Mouse (Mus musculus): ENCODE measurements at regions not wholly inside any gene's neighbourhood (a gene's known extent, or its start where the extent isn't known, plus 50 kb on each side); places are given as distances from the start of the nearest gene placed in this dataset.
"Not testable (repeated sequence)": the region's sequence is repeated elsewhere in the genome, so short reads cannot be mapped to it uniquely, and the experiment has no call there.

DNA sequence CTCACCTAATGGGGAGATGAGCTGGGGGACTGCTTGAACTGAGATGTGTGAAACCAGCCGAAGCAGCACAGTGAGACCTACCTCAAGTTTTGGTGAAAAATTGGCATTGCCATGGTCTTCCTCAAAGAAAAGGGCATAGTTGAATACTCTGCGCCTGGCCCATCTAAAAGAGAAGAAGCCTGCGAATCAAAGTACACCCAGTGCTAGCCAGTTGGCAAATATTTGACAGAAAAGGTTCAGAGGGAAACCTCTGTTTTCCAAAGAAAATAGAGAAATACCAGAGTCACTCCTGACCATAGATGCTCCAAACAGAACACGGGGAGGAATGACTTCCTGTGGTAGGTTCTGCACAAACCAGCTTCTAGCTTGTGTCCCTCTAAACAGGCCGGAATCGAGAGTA is 144.5 kb upstream of the Tbl1xr1 start:
- no peak for ATAC-seq (ENCODE audit: low FRiP score)
- Histone ChIP-seq H3K9ac (no peak overlapping the region), H3K36me3 (no peaks in the 10 kb centered on the region), H3K27ac (no peak overlapping the region), H3K9me3 (replicated peaks) (no peaks in the 10 kb centered on the region), H3K4me3 (no peak overlapping the region), H3K4me2 (replicated peaks) (no peak overlapping the region), H3K4me1 (peaks cover 22% of the 10 kb centered on the region), H3K27me3 (no peaks in the 10 kb centered on the region)
- 90% methylated on average over 6 of the region's 6 CpGs for WGBS

DNA sequence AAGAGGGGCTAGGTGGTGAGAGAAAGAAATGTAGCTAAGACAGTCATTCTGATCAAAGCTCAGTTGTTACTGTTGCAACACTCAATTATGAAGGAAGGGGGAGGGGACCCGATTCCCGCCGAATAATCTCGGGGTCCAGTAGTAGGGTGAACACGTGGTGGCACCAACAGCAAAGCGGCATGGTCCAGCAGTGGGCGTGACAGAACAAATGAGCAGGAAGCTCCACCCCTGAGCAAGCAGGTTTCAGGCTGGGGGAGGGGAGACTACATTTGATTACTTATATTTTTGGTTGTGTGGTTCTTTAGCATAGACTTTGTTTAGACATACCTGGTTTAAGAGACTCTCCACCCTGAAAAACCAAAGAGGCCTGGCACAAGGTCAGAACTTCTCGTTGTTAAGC is 143.8 kb upstream of the Tbl1xr1 start:
- H3K9me3 ChIP-seq (replicated peaks); H3K36me3 ChIP-seq; ATAC-seq (ENCODE audit: low FRiP score); H3K9ac ChIP-seq; H3K27me3 ChIP-seq; H3K4me3 ChIP-seq; H3K27ac ChIP-seq; H3K4me2 ChIP-seq (replicated peaks): not testable (repeated sequence)
- 88% methylated on average over 8 of the region's 8 CpGs for WGBS
- peaks cover 29% of the 10 kb centered on the region for H3K4me1 ChIP-seq

DNA sequence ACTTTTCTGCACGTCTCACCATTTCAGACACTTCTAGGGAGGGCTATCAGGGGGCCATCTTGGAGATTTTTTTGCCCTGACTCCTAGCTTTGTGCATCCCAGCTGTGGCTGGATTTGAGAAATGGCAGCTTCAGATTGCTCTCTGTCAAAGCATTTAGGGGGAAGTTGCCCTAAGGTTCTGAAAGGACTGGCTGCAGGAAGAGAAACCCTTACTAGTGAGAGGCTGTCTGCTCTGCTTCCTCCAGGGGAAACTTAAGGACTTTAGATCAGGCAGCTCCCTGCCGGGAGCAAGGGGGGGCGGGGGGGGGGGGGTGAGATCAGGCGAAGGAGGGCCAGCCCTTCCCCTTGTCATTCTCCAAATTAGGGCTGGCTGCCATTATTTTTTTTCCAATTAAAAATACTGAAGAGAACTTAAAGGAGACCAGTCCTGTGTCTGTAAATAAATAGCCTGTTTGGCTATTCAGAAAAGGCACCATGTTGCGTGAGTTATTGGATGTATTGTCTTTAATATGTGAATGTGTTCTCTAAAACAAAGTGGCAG is 141.7 kb upstream of the Tbl1xr1 start:
- Histone ChIP-seq H3K9me3 (replicated peaks) (no peaks in the 10 kb centered on the region), H3K27ac (peak overlapping the region; percentile 89), H3K36me3 (no peaks in the 10 kb centered on the region), H3K4me2 (replicated peaks) (peak overlapping the region; percentile 49), H3K4me3 (no peak overlapping the region), H3K27me3 (no peaks in the 10 kb centered on the region), H3K4me1 (peaks cover 38% of the 10 kb centered on the region), H3K9ac (no peak overlapping the region)
- ATAC-seq (ENCODE audit: low FRiP score), result peak; percentile 17
- 3% methylated on average over 5 of the region's 5 CpGs for WGBS

DNA sequence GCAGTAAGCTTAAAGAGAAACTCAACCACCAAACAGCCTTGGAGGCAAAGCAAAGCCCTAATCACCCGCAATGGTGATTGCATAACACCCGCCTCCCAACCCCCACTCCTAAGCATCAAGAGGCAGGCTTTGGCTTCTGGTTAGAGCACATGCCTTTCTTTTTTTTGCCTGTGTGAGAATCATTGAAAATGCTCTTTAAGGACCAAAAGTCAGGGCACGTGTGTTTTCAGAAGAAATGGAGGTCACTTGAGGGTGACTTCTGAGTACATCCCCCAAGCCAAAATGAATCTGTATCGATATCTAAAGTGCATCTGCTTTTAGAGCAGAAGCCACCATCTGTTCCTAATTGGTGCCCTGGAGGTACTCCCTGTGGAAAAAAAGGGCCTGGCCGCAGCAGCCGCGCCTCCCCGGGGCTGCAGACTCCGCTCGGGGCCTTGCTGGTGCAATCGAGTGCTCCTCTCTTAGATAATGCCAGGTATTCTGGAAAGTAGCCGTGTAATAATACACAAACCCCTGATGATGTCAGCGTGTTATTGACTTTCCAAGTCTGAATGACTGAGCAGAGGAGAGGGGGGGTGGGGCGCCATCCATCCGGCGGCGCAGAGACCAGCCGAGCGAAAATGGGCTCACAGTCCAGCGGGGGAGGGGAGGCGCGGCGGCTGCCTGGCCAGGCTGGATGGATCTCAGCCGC is 140.7 kb upstream of the Tbl1xr1 start:
- H3K4me2 ChIP-seq (replicated peaks), result peak overlapping the region; percentile 49
- peak overlapping the region; percentile 89 for H3K27ac ChIP-seq
- H3K4me3 ChIP-seq, result peak overlapping the region; percentile 23
- H3K36me3 ChIP-seq, result no peaks in the 10 kb centered on the region
- H3K4me1 ChIP-seq, result peaks cover 38% of the 10 kb centered on the region
- H3K9me3 ChIP-seq (replicated peaks), result no peaks in the 10 kb centered on the region
- WGBS, result under 1% methylated on average over 24 of the region's 24 CpGs
- H3K27me3 ChIP-seq, result no peaks in the 10 kb centered on the region
- ATAC-seq (ENCODE audit: low FRiP score), result peak; percentile 95
- H3K9ac ChIP-seq, result no peak overlapping the region; the same call in 1 of the 2 replicates

DNA sequence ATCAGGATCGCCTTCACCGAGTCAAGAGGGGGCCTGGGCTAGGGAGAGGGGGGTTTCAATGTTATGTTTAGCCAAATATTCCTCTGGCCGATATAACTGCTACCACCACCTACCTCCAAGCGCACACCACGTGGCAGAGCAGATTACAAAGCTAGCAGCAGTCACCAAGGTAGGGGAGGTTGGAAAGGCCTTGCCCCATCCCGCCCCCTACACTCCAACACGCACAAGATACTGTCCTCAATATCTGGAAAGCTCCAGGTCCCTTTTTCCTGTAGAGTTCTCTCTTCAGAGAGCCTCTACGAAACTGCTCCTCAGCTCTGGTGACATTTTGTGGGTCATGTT is 140.2 kb upstream of the Tbl1xr1 start:
- Histone ChIP-seq H3K9me3 (replicated peaks) (no peaks in the 10 kb centered on the region), H3K4me3 (peak overlapping the region; percentile 10; the same call in 1 of the 2 replicates), H3K36me3 (no peaks in the 10 kb centered on the region), H3K27ac (peak overlapping the region; percentile 89), H3K27me3 (no peaks in the 10 kb centered on the region), H3K4me2 (replicated peaks) (peak overlapping the region; percentile 49), H3K9ac (peak overlapping the region; percentile 2; the same call in 1 of the 2 replicates), H3K4me1 (peaks cover 38% of the 10 kb centered on the region)
- no peak for ATAC-seq (ENCODE audit: low FRiP score)
- 1% methylated on average over 8 of the region's 8 CpGs for WGBS

DNA sequence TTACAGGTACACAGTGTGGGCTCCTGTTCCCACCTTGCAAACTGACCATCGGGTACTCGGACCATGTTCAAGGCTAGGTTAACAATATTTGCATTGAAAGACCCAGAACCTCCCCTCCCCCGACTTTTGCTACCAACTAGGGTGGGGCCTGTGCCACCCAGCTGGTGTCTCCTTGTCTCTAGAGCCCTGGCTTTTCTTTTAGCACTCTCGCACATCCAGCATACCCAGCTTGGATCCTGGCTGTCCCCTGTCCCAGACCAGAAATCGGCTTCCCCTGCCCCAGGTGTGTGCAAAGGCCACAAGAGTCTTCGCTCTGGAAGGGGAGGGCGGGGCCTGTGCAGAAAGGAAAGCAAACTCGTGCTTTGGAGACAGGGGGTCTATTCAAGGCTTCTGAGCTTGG is 139.8 kb upstream of the Tbl1xr1 start:
- no peaks in the 10 kb centered on the region for H3K36me3 ChIP-seq
- H3K4me1 ChIP-seq, result peaks cover 38% of the 10 kb centered on the region
- peak overlapping the region; percentile 89 for H3K27ac ChIP-seq
- ATAC-seq (ENCODE audit: low FRiP score), result peak; percentile 21; the same call in 1 of the 2 replicates
- H3K9ac ChIP-seq, result peak overlapping the region; percentile 2; the same call in 1 of the 2 replicates
- H3K9me3 ChIP-seq (replicated peaks), result no peaks in the 10 kb centered on the region
- peak overlapping the region; percentile 49 for H3K4me2 ChIP-seq (replicated peaks)
- no peaks in the 10 kb centered on the region for H3K27me3 ChIP-seq
- 0 out of 2 replicates have a peak overlapping the region, but pooled peaks have one; percentile 10 for H3K4me3 ChIP-seq
- 11% methylated on average over 8 of the region's 8 CpGs for WGBS

DNA sequence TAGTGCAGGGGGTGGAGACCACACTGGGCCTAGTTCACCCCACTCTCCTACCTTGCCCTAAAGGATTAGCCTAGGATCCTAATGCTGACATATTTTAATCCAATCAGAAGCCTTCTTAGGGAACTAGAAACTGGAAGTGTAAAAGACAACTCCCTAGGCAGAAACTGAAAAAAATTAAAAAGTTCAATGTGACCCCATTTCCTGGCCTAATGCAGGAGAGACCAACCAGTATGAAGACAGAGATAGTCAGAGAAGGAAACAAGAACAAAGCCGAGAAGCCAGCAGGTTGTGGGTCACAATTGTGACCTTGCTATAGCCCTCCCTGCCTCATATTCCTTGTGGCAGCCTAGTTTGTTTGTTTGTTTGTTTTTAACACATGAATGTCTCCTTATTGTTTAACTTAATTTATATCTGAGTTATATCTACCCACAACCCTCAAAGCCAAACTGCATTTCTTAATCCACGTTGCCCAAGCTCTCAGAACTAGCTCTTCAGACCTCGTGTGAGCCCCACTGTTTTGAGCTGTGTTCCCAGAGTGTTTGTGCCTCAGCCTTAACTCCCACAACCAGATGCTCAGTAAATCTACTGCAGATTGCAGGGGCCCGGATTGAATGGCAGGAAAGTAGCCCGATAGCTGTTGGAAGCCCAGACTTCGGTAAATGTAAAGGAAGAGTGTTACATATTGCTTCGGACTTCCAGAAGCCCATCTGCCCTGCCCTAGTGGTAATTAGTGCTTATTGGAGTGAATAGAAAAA is 139.0 kb upstream of the Tbl1xr1 start:
- Histone ChIP-seq H3K9ac (no peak overlapping the region), H3K4me2 (replicated peaks) (no peak overlapping the region), H3K36me3 (no peaks in the 10 kb centered on the region), H3K27ac (no peak overlapping the region), H3K4me3 (no peak overlapping the region), H3K27me3 (no peaks in the 10 kb centered on the region), H3K4me1 (peaks cover 38% of the 10 kb centered on the region), H3K9me3 (replicated peaks) (no peaks in the 10 kb centered on the region)
- no peak for ATAC-seq (ENCODE audit: low FRiP score)
- 42% methylated on average over 7 of the region's 7 CpGs for whole genome bisulfite sequencing

DNA sequence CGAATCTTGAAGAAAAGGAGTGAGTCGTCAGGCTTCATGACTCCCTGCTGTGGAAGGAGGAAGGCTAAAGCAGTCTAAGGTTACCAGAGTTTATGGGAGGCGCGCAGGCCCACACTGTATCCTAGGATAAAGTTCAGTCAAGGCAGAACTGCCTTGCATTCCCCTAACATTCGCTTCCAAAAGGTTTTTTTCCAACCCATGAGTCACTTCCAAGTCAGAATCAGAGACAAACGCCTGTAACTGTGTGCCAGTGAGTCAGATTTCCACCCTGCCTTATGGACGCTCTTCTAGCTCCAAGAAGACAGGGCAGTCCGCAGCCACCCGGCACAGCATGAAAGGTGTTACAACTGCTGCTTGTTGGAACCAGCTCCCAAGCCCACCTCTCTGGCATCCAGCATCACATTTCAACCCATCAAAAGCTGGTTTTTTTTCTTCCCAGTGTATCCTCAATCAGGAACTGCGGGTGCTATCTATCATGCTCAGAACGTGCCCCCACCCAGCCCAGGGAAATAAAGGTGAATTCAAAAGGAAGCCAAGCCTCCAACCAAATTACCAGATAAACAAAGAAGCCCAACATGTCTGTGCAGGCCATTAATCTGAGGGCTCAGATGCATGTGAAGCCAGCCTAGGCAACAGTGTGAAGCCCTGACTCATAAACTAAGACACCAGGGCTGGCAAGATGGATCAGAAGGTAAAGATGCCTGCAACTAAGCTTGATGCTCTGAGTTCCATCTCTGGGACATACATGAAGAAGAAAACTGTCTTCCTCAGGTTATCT is 138.2 kb upstream of the Tbl1xr1 start:
- Histone ChIP-seq H3K4me2 (replicated peaks) (no peak overlapping the region), H3K27ac (no peak overlapping the region), H3K9ac (no peak overlapping the region), H3K4me1 (peaks cover 38% of the 10 kb centered on the region), H3K36me3 (no peaks in the 10 kb centered on the region), H3K9me3 (replicated peaks) (no peaks in the 10 kb centered on the region), H3K4me3 (no peak overlapping the region), H3K27me3 (no peaks in the 10 kb centered on the region)
- ATAC-seq (ENCODE audit: low FRiP score), result no peak
- 53% methylated on average over 11 of the region's 11 CpGs for WGBS

DNA sequence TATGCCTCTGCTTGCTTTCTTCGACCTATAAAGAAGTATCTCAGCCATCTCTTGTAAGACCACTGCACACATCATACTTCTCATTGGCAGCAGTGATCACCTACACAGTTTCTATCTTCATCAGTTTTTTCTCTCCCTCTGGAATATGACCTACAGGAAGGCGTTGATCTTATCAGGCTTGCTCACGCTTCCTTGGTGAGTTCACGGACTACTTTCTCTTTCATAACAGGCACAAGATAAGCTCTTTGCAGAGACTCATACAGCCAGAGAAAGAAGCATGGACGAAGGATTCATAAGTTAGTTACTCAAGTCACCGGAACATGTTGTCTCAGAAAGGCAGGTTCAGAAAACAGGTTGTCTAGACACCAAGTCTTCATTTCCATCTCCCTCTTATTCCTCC is 136.7 kb upstream of the Tbl1xr1 start:
- Histone ChIP-seq H3K4me2 (replicated peaks) (no peak overlapping the region), H3K9me3 (replicated peaks) (no peaks in the 10 kb centered on the region), H3K4me3 (no peak overlapping the region), H3K4me1 (peaks cover 29% of the 10 kb centered on the region), H3K36me3 (no peaks in the 10 kb centered on the region), H3K9ac (no peak overlapping the region), H3K27ac (no peak overlapping the region), H3K27me3 (no peaks in the 10 kb centered on the region)
- ATAC-seq (ENCODE audit: low FRiP score), result no peak
- 93% methylated on average over 6 of the region's 6 CpGs for WGBS

DNA sequence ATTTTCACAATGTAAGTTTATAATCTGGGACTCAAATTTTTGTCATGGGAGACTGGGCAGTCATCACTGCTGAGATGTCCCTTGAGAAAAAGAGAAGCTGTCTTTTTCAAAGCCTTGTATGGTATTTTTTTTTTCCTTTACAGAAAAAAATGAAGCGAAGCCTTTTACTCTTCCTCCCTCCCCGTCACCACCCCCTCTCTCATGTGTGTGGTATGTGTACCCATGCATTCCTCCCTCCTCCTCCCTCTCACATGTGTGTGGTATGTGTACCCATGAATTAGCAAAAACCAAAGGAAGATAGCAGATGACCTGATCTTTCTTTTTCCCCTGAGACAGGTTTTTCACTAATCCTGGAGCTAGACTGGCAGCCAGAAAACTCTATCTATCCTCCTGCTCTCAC is 134.9 kb upstream of the Tbl1xr1 start:
- Histone ChIP-seq H3K4me2 (replicated peaks) (no peak overlapping the region), H3K9me3 (replicated peaks) (no peaks in the 10 kb centered on the region), H3K27me3 (no peaks in the 10 kb centered on the region), H3K36me3 (no peaks in the 10 kb centered on the region), H3K9ac (no peak overlapping the region), H3K4me3 (no peak overlapping the region), H3K4me1 (peaks cover 20% of the 10 kb centered on the region), H3K27ac (no peak overlapping the region)
- ATAC-seq (ENCODE audit: low FRiP score), result no peak
- 87% methylated on average over 2 of the region's 2 CpGs for WGBS

DNA sequence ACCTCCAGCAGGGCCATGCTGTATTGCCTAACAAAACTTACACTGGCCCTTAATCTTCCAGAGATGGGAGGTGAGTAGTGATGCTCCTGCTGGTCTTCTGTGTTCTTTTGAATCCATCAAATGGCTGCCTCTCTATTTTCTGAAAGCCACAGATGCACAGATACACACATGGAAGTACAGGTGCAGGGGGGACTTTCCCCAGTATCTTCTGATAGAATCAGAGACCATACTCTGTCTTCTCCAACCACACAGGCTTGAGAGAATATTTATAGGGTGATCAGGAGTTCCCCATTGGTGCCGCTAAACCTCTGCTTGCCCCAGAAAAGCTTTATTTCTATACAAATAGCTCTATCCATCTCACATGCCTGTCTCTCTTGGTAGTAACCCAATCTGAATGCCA is 133.5 kb upstream of the Tbl1xr1 start:
- WGBS, result 91% methylated on average over 1 of the region's 1 CpGs
- Histone ChIP-seq H3K36me3 (no peaks in the 10 kb centered on the region), H3K9me3 (replicated peaks) (no peaks in the 10 kb centered on the region), H3K4me2 (replicated peaks) (no peak overlapping the region), H3K27me3 (no peaks in the 10 kb centered on the region), H3K4me1 (peaks cover 11% of the 10 kb centered on the region), H3K27ac (no peak overlapping the region), H3K9ac (no peak overlapping the region), H3K4me3 (no peak overlapping the region)
- no peak for ATAC-seq (ENCODE audit: low FRiP score)

DNA sequence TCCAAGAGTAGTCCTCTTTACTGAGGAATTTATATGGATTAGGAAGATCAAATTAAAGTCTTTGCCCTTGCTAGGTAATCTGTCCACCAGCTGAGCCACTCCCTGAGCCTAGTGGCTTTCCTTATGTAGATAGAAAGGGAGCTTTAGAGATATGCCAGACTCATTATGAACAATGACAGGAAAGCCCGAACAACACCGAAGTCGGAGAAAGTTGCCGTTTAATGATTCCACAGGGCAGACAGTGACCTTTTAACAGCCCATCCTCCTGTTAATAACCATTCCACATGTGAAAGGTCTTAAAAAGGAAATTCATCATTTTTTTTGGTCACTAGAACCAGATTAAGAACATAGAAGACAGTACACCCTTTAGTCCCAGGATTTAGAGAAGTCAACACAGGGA is 130.7 kb upstream of the Tbl1xr1 start:
- peaks cover 9% of the 10 kb centered on the region for H3K4me1 ChIP-seq
- H3K36me3 ChIP-seq, result no peaks in the 10 kb centered on the region
- 78% methylated on average over 4 of the region's 4 CpGs for WGBS
- no peak for ATAC-seq (ENCODE audit: low FRiP score)
- H3K4me2 ChIP-seq (replicated peaks), result no peak overlapping the region
- no peaks in the 10 kb centered on the region for H3K9me3 ChIP-seq (replicated peaks)
- H3K9ac ChIP-seq, result no peak overlapping the region
- H3K4me3 ChIP-seq, result no peak overlapping the region
- H3K27me3 ChIP-seq, result no peaks in the 10 kb centered on the region
- no peak overlapping the region for H3K27ac ChIP-seq

All from hindbrain, embryonic 12.5 days (tissue).